Mouse (Mus musculus) erythroblast, embryonic 14.5 days (primary cell): ENCODE data around the gene Nek11.

ENCODE experiments used
- GATA1 ChIP-seq: IDR thresholded peaks from 2 replicates; pipeline ENCODE4 v1.6.1; 2012; ENCODE audit warnings: low read length, inconsistent platforms, mixed read lengths
- TAL1 ChIP-seq: IDR thresholded peaks from 3 replicates; pipeline ENCODE4 v1.6.1; 2012; ENCODE audit warnings: low read length, inconsistent platforms, mixed read lengths

DNA sequence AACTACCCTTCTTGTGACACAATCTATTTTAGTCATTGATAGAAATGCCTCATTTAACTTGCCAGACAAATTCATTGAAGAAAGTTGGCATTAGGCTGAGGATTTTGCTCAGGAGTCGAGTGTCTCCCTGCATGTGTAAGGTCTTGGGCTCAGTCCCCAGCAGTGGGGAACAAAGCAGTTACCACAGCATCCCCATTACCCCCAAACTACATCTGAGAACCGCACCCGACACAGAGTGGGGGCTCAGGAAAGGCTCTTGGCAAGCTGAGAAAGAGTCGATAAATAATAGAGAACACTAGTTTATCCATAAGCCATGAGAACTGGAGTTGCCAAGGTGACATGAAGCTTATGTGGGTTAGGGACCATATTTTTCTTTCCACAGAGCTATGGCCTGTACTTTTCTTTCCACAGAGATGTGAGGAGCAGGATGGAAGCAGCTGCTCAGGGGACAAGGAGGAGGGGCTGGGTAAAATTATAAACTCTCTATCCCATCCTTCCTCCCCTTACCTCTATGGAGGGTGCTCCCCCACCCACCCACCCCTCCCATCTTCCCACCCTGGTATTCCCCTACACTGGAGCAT lies 62.8 kb downstream of the Nek11 start:
- TF ChIP-seq GATA1 (no peak), TAL1 (no peak)
